Mouse (Mus musculus): ENCODE measurements at regions not wholly inside any gene's neighbourhood (a gene's known extent, or its start where the extent isn't known, plus 50 kb on each side); places are given as distances from the start of the nearest gene placed in this dataset.

DNA sequence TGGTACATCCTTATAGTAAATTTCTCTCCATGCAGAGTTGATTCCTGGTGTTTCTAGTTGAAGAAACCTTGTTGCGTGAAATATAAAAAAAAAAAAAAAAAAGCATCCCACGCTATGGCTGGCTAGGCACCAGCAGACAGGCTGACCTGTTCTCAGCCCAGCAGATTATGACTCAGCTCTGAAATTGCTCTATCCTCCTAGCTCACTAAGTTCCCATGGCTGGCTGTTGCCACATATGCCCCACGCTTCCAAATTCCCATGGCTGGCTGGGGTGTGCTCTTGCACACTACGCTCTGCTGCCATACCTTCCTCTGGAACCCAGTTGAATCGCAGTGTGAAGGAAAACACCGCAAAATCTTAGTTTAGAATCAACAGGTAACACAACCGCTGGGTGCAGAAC, 270.1 kb downstream of the Mid1ip1 start:
- DNase-seq (ENCODE audit: extremely low read depth, low read depth, low spot score), result no peak

DNA sequence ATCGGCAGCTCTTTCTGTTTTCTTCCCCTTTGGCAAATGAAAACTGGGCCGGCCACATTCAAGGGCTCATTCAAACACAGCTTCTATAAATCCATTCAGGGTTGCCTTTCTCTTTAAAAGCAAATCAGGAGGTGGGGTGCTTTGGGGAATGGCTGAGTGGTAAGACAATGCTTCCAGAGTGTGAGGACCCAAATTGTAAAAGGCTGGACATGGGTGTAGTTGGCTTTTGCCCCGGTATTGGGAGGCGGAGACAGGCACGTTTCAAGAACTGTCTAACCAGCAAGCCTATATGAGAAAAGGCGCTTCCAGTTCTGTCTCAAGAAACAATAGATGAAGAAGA, 277.0 kb downstream of the Mid1ip1 start:
- DNase-seq (ENCODE audit: extremely low read depth, low read depth, low spot score), result no peak

DNA sequence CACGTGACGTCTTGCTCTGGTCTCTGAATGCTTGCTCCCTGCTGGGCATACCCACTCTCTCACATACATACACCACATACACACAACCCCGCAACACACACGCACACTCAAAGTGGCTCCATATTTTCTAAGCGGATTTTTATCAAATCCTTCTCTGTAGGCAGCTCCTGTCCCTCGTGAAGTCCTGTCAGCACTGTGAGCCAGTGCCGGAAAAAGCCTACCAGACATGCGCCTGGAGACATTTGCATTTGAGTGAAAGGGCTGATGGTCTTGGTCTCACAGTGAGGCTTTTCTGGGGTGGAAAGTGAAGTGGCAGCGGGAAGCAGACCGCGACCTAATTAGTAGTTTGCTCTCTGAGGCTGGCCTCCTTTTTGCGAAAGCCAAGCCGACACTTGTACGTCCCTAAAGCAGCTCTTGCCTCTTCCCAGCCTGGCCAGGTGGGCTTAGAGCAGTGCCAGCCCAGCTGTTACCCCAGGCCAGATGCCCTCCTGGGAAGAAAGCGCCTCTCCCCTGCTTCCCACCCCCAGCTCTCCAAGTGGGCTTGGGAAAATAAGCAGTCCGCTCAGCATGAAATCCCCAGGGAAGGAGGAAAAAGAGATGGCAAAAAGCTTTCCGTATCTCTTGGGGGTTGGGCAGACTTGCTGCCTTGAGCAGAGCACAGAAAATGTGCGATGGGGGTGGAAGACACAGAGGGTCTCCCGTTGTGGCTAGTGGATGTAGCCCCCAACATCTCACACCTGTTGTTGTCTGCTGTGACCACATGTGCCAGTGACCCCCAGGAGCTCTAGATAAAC, 277.6 kb downstream of the Mid1ip1 start:
- DNase-seq (ENCODE audit: extremely low read depth, low read depth, low spot score), result no peak

GRCm38 (mm10) chrX:10993005-10993377, 278.2 kb downstream of the Mid1ip1 start:
- no peak for DNase-seq (ENCODE audit: extremely low read depth, low read depth, low spot score)

DNA sequence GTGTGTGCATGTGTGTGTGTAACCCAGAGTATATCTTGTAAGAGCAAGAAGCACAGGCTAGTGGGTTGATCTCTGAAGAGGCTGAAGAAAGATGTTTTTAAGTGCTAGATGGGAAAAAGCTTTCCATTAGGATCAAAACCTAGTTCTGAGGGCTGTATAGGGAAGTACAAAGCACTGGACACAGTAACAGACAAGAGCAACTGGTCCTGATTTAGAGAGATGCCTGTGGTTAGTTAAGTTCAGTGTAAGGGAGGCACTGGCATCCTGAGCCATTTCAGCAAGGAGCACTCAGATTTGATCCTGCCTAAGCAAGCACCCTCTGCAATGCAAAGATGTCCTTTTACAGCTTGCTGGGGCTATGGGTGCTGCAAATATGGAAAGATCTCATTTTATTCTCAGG, 280.1 kb downstream of the Mid1ip1 start:
- no peak for DNase-seq (ENCODE audit: extremely low read depth, low read depth, low spot score)

GRCm38 (mm10) chrX:11001180-11001579, 286.4 kb downstream of the Mid1ip1 start:
- DNase-seq (ENCODE audit: extremely low read depth, low read depth, low spot score), result no peak

GRCm38 (mm10) chrX:11039278-11039677, 259.8 kb upstream of the H2al1a start:
- no peak for DNase-seq (ENCODE audit: extremely low read depth, low read depth, low spot score)

DNA sequence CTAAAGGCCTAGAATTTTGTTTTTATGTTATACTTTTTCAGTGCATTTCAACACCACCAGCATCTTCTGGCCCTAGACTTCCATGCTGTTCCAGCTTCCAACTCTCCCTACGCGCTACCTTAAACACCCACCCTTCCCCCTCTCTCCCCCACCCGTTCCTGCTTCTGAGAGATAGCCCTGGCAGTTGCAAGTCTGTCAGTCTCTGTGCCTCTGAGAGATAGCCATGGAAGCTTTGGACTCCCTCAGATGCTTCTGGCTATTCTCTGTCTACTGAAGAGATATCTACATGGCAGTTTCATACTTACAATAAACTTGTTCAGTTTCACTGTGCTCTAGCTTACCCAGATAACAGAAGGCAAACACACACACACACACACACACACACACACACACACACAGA, 252.3 kb upstream of the H2al1a start:
- DNase-seq (ENCODE audit: extremely low read depth, low read depth, low spot score), result no peak

DNA sequence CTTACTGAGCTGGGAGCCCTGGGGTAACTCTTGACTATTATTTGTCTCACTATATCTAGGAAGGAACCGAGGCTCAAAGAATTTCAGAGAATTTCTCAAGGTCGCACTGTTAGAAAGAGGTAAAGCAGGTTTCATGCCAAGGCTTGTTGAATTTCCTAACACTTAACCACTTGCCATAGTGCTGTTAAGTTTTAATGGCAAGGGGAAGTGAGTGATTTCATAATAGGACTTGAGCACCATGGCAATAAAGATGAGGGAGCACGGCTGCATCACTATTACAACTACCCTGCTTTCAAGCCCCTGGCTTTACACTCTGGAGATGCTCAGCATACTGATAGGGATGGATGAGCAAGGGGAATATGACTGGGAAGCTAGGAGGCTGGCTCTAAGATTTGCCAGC, 216.9 kb upstream of the H2al1a start:
- peak; percentile 23 for DNase-seq (ENCODE audit: extremely low read depth, low read depth, low spot score)

DNA sequence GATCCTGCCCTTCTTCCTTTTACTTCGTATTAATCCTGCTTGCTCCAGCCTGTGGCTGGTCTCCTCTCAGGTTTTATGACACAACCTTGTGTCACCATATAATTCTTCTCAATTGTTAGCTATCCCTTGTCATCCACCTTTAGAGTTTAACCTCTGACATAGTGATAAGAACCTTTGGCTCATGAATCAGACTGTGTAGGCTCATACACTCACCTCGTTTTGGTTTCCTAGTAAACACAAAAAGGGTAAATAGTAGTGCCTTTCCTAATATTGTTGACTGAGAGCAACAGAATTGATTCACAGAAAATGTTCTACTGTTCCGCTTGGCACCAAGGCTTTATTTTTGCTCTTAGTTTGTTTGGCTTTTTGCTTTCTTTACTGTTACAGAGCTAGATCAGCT, 216.2 kb upstream of the H2al1a start:
- no peak for DNase-seq (ENCODE audit: extremely low read depth, low read depth, low spot score)

- no peak for DNase-seq (ENCODE audit: extremely low read depth, low read depth, low spot score)
These were observed 212.6 kb upstream of the H2al1a start for GRCm38 (mm10) chrX:11086257-11087072.

DNA sequence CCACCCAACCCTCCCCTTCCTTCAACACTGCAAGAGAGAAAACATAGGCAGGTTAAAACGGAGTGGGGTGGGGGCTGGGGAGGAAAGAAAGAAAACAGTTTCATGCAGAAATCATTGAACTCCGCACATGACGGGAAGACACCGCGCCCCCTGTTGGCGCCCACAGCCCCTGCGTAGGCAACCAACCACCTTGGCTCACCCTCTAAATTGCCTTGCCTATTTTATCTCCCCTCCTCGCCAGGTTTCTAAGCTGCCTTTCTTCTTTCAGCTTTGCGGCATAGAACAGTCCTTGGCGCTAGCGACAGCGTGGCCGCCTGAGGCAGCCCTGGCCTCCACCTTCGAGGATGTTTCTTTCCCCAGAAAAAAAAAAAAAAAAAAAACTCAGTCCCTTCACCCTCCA, 211.1 kb upstream of the H2al1a start:
- DNase-seq (ENCODE audit: extremely low read depth, low read depth, low spot score), result no peak

- DNase-seq (ENCODE audit: extremely low read depth, low read depth, low spot score), result no peak
These were observed 210.6 kb upstream of the H2al1a start for GRCm38 (mm10) chrX:11088506-11088905.

- DNase-seq (ENCODE audit: extremely low read depth, low read depth, low spot score), result no peak
These were observed 208.6 kb upstream of the H2al1a start for GRCm38 (mm10) chrX:11090432-11090831.

DNA sequence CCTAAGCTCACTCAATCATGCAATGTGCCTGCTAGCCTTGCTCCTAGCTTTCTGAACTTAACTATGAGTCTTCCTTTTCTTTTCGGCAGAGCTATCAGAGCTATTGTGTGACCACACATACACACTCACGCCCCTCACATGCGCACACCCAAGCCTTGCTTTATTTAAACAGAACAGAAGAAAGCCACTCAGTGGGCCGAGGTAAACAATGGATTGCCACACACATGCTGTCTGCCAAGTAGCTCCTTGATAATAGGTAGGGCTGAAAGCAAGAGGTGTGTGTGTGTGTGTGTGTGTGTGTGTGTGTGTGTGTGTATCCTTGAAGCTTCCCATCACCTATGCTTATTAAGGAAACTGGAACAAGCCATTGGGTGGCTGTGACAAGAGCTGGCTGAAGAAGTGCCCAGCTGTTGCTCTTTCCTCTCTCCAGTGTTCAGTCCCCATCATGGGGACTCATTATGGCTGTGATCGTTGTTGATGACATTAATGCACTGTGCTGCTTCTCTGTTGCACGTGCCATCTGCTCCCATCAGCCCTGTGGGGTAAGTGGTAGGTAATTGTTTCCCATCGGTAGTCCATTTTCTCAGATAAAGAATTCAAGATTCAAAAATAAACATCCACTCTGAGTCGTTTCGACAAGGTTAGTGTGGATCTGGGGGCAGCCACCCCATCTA, 201.3 kb upstream of the H2al1a start:
- DNase-seq (ENCODE audit: extremely low read depth, low read depth, low spot score), result no peak

- DNase-seq (ENCODE audit: extremely low read depth, low read depth, low spot score), result no peak
These were observed 200.7 kb upstream of the H2al1a start for GRCm38 (mm10) chrX:11098366-11098765.

GRCm38 (mm10) chrX:11099146-11100087, 199.6 kb upstream of the H2al1a start:
- DNase-seq (ENCODE audit: extremely low read depth, low read depth, low spot score), result no peak

GRCm38 (mm10) chrX:11100935-11101334, 198.1 kb upstream of the H2al1a start:
- DNase-seq (ENCODE audit: extremely low read depth, low read depth, low spot score), result no peak

- DNase-seq (ENCODE audit: extremely low read depth, low read depth, low spot score), result no peak
These were observed 167.8 kb upstream of the H2al1a start for GRCm38 (mm10) chrX:11131253-11131652.

DNA sequence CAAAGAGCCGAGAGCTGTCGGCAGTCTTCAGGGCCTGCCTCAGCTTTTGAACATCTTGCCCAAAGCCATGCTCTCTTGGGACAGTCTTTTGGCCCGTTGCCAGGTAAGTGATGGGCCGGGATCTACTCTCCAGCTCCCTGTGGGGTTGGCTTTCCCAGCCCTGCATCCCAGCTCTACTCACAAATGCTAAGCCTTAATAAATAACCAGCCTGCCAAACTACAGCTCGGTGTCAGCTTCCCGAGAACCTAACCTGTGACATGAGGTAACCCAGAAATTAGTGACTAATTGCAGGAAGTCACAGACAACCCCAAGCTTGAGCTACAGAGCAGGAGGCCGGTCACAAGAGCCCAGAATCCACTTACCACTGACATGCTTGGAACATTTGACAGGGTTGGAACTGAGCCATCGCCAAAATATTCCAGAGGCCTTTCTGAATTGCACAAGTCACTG, 159.1 kb upstream of the H2al1a start:
- no peak for DNase-seq (ENCODE audit: extremely low read depth, low read depth, low spot score)

GRCm38 (mm10) chrX:11141294-11141693, 157.8 kb upstream of the H2al1a start:
- DNase-seq (ENCODE audit: extremely low read depth, low read depth, low spot score), result no peak
